Mouse (Mus musculus) neural tube, embryonic 11.5 days (tissue): ENCODE measurements at regions not wholly inside any gene's neighbourhood (a gene's known extent, or its start where the extent isn't known, plus 50 kb on each side); places are given as distances from the start of the nearest gene placed in this dataset.
"Not testable (repeated sequence)": the region's sequence is repeated elsewhere in the genome, so short reads cannot be mapped to it uniquely, and the experiment has no call there.

Source experiments
- ATAC-seq: fragments of 200-750 bp; cut with Nextera tagmentation; 2 replicates; pipeline ENCODE4 v1.8.0; 2017; ENCODE audit warnings: moderate number of reproducible peaks, mild to moderate bottlenecking, moderate TSS enrichment, moderate library complexity; ENCODE audit not compliant: insufficient read depth, low FRiP score, low TSS enrichment
- DNase-seq: peaks from one replicate; pipeline ENCODE4 v3.0.0-alpha.2; 2015; ENCODE audit warnings: low spot score
- H3K27ac ChIP-seq: fragments of 300-500 bp; sonication (generic); 2 replicates; pipeline ENCODE4 v1.5.1; 2014; ENCODE audit warnings: low read depth, mild to moderate bottlenecking, low read length
- H3K27me3 ChIP-seq: fragments of 300-500 bp; sonication (generic); 2 replicates; pipeline ENCODE4 v1.6.1; 2014; ENCODE audit warnings: mild to moderate bottlenecking, low read length, mixed read lengths; ENCODE audit not compliant: control insufficient read depth, insufficient read depth
- H3K36me3 ChIP-seq: fragments of 300-500 bp; sonication (generic); 2 replicates; pipeline ENCODE4 v1.6.1; 2014; ENCODE audit warnings: mild to moderate bottlenecking, low read length, moderate library complexity, mixed read lengths; ENCODE audit not compliant: control insufficient read depth, insufficient read depth
- H3K4me1 ChIP-seq: fragments of 300-500 bp; sonication (generic); 2 replicates; pipeline ENCODE4 v1.6.1; 2014; ENCODE audit warnings: low read length, mixed read lengths; ENCODE audit not compliant: control insufficient read depth, insufficient read depth
- H3K4me2 ChIP-seq: fragments of 300-500 bp; sonication (generic); 2 replicates; pipeline ENCODE4 v1.6.1; 2014; ENCODE audit warnings: low read depth, mild to moderate bottlenecking, moderate library complexity
- H3K4me3 ChIP-seq: fragments of 300-500 bp; sonication (generic); 2 replicates; pipeline ENCODE4 v1.5.1; 2014; ENCODE audit warnings: low read depth, low read length
- H3K9ac ChIP-seq: fragments of 300-500 bp; sonication (generic); 2 replicates; pipeline ENCODE4 v1.6.1; 2014; ENCODE audit warnings: mild to moderate bottlenecking, low read length
- H3K9me3 ChIP-seq: fragments of 300-500 bp; sonication (generic); 2 replicates; pipeline ENCODE4 v1.6.1; 2016; ENCODE audit warnings: low read length; ENCODE audit not compliant: control insufficient read depth
- WGBS: fragments of 180-500 bp; shearing (Covaris S2); extraction: QIAGEN DNeasy Blood & Tissue Kit; methylation state at CpG from one replicate; pipeline ENCODE4 v1.1.7; 2014; 5-methylcytosine and 5-hydroxymethylcytosine counted together

DNA sequence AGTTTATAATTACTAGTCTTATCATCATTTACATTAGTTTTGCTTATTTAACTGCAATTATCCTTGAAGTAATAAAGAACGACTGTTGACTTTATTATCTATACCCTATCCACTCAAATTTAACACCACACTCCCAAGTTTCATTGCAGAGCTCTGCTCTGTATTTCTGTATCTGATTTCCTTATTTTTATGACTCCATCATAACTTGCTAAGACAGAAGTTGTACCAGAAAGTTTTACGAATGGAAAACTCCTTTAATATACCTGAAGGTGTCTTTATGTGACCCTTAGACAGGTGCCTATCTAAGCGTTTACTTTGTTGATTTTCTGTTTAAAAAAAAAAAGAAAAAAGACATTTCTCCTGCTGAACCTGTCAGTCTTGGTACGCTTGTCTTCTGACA, 854.7 kb downstream of the Robo2 start:
- Histone ChIP-seq H3K9me3 (no peaks in the 10 kb centered on the region), H3K36me3 (no peaks in the 10 kb centered on the region), H3K4me2 (no peak overlapping the region), H3K9ac (no peak overlapping the region), H3K27me3 (no peaks in the 10 kb centered on the region), H3K27ac (no peak overlapping the region), H3K4me3 (no peak overlapping the region), H3K4me1 (no peaks in the 10 kb centered on the region)
- no peak for ATAC-seq
- no peak for DNase-seq
- WGBS, result 87% methylated on average over 4 of the region's 4 CpGs

DNA sequence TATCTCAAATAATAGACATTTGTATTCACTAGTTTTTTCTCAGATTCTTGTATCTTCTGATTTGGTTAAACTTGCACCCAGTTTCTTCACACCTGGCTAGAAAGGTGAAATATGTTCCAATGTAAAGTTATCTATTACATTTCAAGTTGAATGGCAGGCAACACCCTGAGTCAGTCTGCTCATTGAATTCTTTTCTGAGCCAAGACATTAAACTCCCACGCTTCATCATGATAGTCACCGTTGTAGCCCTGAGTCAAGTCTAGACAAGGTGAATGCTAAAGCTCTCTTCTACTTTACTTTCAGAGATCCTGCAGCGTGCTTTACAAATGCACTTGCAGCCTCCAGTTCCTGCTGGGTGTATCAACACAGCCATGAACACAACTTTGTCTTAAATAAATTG, 868.0 kb downstream of the Robo2 start:
- Histone ChIP-seq H3K4me1 (no peaks in the 10 kb centered on the region), H3K4me3 (no peak overlapping the region), H3K36me3 (no peaks in the 10 kb centered on the region), H3K9ac (no peak overlapping the region), H3K9me3 (no peaks in the 10 kb centered on the region), H3K27ac (no peak overlapping the region), H3K4me2 (no peak overlapping the region), H3K27me3 (no peaks in the 10 kb centered on the region)
- no peak for DNase-seq
- ATAC-seq, result no peak
- WGBS, result 87% methylated on average over 3 of the region's 3 CpGs

DNA sequence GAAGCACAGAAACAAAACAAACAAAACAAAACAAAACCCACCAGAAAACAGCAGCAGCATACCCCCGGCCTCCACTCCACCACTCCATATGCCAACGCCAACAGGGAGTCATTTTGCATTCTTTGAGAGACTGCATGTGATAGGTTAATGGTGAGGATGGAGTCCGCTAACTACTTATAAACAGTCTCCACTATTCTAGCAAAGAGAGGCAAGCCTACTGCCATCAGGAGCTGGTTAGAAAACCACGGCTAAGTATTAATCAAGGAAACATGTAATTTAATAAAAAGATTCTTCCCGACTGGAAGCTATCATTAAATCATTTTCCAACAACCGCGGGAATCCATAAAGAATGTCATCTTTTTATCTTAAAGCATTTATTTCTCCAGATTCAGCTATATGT, 873.6 kb downstream of the Robo2 start:
- DNase-seq, result no peak
- no peaks in the 10 kb centered on the region for H3K27me3 ChIP-seq
- H3K4me3 ChIP-seq, result no peak overlapping the region
- H3K36me3 ChIP-seq, result no peaks in the 10 kb centered on the region
- no peaks in the 10 kb centered on the region for H3K9me3 ChIP-seq
- 94% methylated on average over 7 of the region's 7 CpGs for WGBS
- no peaks in the 10 kb centered on the region for H3K4me1 ChIP-seq
- no peak overlapping the region for H3K9ac ChIP-seq
- H3K4me2 ChIP-seq, result no peak overlapping the region
- H3K27ac ChIP-seq, result no peak overlapping the region
- ATAC-seq, result no peak

DNA sequence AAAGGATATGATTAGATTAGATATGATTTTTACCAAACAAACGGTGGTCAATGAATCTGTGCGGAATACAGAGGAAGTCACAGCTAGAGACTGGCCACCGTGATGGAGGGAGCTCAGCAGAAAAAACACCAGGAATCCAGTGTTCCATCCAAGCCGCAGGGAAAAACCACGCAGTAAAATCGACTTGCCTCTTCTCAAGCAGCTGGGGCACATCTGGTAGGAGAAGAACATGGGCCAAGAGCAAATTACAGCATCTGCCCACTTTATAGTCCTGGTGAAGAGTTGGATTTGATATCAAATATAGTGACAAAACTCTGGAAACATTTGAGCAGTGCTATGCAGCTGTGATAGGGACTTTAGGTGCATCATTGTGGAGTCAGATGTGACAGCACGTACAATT, 874.1 kb downstream of the Robo2 start:
- Histone ChIP-seq H3K27me3 (no peaks in the 10 kb centered on the region), H3K36me3 (no peaks in the 10 kb centered on the region), H3K4me2 (no peak overlapping the region), H3K27ac (no peak overlapping the region), H3K4me1 (no peaks in the 10 kb centered on the region), H3K9me3 (no peaks in the 10 kb centered on the region), H3K4me3 (no peak overlapping the region), H3K9ac (no peak overlapping the region)
- whole genome bisulfite sequencing, result 89% methylated on average over 7 of the region's 7 CpGs
- ATAC-seq (no peak), DNase-seq (no peak)

DNA sequence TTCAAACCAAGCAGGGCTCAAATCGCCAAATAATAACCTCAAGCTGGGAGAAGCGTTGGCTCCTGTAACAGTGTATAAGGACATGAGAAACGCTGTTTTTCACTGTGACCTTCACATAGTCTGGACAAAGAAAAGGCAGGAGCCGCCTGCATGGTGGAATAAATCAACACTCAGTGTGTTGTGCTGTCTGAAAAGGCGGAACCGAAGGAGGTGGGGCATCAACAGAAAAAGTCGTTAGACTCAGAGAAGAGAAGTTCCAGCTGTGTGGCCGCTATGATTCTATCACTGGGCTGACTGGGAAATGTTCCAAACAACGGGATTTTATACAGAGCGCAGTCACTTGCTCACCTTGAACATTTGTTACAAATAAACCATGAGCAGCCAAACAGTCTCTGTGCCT, 881.4 kb downstream of the Robo2 start:
- Histone ChIP-seq H3K36me3 (no peaks in the 10 kb centered on the region), H3K9me3 (no peaks in the 10 kb centered on the region), H3K4me3 (no peak overlapping the region), H3K9ac (no peak overlapping the region), H3K27ac (no peak overlapping the region), H3K4me2 (no peak overlapping the region; the same call in 1 of the 2 replicates), H3K27me3 (no peaks in the 10 kb centered on the region), H3K4me1 (0 out of 2 replicates have a peak, but pooled peaks cover 4% of the 10 kb centered on the region)
- WGBS, result 23% methylated on average over 10 of the region's 10 CpGs
- ATAC-seq (peak; percentile 93), DNase-seq (peak; percentile 50)

DNA sequence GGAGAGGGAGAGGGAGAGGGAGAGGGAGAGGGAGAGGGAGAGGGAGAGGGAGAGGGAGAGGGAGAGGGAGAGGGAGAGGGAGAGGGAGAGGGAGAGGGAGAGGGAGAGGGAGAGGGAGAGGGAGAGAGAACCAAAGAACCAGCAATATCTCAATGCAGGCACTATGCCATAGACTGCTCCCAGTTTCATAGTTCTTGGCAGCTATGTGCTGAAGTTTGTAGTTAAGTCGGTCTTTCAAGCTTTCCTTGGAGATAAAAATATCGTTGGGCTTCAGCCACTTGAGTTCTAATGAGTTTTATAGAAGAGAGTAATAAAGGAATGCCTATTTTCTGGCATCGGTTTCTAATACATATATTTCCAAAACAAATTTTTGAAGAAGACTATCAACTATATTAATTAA, 888.7 kb downstream of the Robo2 start:
- not testable (repeated sequence) for H3K4me2 ChIP-seq, ATAC-seq, DNase-seq, H3K9ac ChIP-seq, H3K27me3 ChIP-seq, H3K4me3 ChIP-seq, H3K36me3 ChIP-seq, H3K4me1 ChIP-seq, H3K9me3 ChIP-seq, H3K27ac ChIP-seq
- 93% methylated on average over 3 of the region's 3 CpGs for WGBS

DNA sequence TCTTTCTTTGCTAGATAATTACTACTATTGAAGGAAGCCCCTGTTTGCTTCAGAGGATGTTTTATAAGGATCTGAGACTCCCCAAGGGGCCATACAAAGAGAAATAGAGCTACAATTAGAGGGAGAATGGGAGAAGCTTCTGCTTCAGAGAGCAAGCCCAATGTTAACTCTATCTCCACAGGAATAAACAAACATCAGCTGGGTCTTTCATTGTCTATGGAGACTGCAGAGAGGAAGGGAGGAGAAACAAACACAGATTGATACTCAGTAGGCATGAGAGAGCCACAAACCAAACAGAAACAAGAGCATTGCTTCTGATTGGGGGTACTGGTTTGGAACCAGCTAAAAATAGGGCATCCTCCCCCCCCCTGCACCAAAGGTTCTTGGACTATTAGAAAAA, 906.9 kb downstream of the Robo2 start:
- DNase-seq, result no peak
- ATAC-seq, result no peak
- no peak overlapping the region for H3K9ac ChIP-seq
- no peaks in the 10 kb centered on the region for H3K9me3 ChIP-seq
- no peak overlapping the region for H3K27ac ChIP-seq
- no peaks in the 10 kb centered on the region for H3K4me1 ChIP-seq
- H3K27me3 ChIP-seq, result 0 out of 2 replicates have a peak, but pooled peaks cover 2% of the 10 kb centered on the region
- H3K36me3 ChIP-seq, result no peaks in the 10 kb centered on the region
- H3K4me3 ChIP-seq, result no peak overlapping the region
- no peak overlapping the region for H3K4me2 ChIP-seq

DNA sequence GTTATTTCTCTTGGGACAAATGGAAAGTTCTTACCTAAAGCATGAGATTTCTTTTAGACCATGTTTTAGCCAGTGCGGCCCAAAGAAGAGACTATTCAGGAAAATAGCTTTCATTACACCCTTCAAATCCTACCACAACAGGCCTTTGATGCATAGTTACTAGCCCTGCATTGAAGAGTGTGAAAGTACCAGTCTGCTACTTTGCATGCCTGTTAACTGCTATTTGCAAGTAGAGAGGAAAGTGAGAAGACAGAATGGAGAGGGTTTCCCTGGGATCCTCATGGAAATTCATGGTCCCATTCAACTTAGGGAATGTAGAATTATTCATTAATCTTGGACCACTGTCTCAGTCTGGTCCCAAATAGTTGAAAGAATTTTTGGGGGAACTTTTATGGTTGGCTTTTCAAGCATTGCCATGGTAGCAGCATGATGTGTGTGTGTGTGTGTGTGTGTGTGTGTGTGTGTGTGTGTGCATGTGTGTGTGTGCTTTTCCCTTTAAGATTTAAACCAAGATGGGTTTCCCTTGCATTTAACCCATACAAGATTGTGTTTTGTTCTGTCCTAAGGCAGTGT, 912.9 kb downstream of the Robo2 start:
- Histone ChIP-seq H3K4me1 (no peaks in the 10 kb centered on the region), H3K36me3 (no peaks in the 10 kb centered on the region), H3K9me3 (no peaks in the 10 kb centered on the region), H3K27ac (no peak overlapping the region), H3K9ac (no peak overlapping the region), H3K4me3 (no peak overlapping the region), H3K27me3 (no peaks in the 10 kb centered on the region), H3K4me2 (no peak overlapping the region)
- DNase-seq (peak; percentile 30), ATAC-seq (peak; percentile 86)
- WGBS, result 45% methylated on average over 1 of the region's 1 CpGs

DNA sequence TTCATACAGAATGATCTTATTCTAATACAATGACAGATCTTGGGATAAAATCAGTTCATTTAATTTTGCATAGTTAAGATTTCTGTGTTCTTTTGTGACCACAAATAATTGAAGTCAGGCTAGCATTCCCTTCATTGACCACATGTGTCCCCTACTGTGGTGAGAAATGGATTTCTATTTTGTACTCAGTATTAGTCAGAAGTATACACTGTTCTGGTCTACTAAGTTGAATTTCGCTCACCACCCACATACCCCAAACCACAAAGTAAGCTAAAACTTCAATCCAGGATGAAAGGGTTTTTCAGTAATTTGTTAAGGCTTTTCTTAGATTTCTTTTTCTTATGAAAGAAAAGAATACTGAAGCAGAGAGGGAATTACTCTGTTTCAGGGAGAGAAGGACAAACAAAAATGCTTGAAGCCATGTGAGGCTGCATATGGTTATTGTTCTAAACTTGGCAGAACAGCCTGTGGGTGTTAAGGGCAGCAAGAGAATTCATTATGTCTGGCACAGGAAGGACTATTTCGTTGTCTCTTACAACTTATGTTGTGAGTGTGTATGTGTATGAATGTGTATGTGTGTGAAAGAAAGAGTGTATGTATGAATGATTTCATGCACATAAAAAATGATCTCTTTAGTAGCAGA, 928.3 kb downstream of the Robo2 start:
- no peaks in the 10 kb centered on the region for H3K27me3 ChIP-seq
- H3K27ac ChIP-seq, result no peak overlapping the region
- DNase-seq (no peak), ATAC-seq (no peak)
- no peak overlapping the region for H3K4me3 ChIP-seq
- no peak overlapping the region for H3K9ac ChIP-seq
- no peaks in the 10 kb centered on the region for H3K9me3 ChIP-seq
- no peaks in the 10 kb centered on the region for H3K4me1 ChIP-seq
- H3K4me2 ChIP-seq, result no peak overlapping the region
- 89% methylated on average over 2 of the region's 2 CpGs for WGBS
- H3K36me3 ChIP-seq, result no peaks in the 10 kb centered on the region
